Mouse (Mus musculus): ENCODE measurements around the gene Atpaf1.

GRCm38 (mm10) chr4:115780918-115781317, 3.7 kb upstream of the Atpaf1 start, which contains the start of gene Tex38:
- TF ChIP-seq CTCF (IDR thresholded peaks at IDR 0.05; ENCODE audit: low read depth, low read length) (no peak), POLR2A (IDR thresholded peaks at IDR 0.05; ENCODE audit: extremely low read depth, insufficient read depth, low read length) (no peak)

All from liver, adult 2 months (tissue).